Mouse (Mus musculus): ENCODE results near the gene Clca3a2. TPM values are rescaled to one million over a fixed set of nuclear protein-coding genes. Genes with fewer than 3 reads are reported as not detected.
"Not testable (repeated sequence)": the region's sequence is repeated elsewhere in the genome, so short reads cannot be mapped to it uniquely, and the experiment has no call there.

The Clca3a2 gene
- total RNA-seq, 2 experiments from 2014 or later = not detected

DNA sequence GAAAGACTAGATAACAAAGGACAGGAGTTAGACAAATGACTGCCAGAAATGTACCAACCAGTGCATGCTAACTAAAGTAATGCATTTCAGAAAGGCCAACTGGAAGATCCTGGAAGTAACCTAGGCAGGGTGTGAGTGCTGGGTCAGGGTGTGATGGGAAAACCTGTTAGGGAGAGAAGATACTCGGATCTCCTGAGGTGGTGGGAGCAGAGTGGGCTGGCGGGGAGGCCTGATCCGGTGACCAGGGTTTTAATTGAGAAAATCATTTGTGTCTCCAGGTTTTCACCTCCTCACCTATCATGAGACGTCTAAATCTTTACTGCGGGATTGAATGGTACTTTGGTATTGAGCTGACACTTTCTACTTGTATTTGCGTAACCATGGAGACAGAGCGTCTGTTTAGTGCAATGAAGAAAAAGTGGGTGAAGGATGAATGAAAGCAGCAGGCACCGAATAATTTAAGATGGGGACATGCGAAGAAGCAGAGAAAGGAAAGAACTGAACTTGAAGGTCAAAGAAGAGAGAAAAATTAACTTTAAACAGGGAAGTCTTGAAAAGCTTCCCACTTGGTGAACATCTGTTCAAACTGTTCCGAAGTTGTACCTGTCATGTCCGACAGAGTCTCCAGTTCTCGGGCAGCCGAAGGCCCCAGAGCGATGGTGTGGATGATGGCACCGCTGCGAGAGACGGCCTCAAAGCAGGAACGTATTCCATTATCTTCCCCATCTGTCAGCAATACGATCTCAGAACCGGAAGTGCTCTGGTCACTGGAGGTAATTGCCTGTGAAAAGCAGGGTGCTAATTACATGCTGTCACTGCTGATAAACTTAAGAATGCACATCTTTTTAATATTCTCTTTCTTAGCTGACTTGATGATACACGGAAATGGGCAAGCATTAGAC, 70.0 kb downstream of the Clca3a2 start:
- ATAC-seq (replicated peaks; ENCODE audit: poor library complexity) = peak; percentile 50

- ATAC-seq (replicated peaks; ENCODE audit: poor library complexity) = not testable (repeated sequence)
Measured at GRCm38 (mm10) chr3:144747706-144748105, 71.6 kb downstream of the Clca3a2 start.

Other genes with a start within 250 kb of the Clca3a2 start
- gene Hs2st1, start 249.3 kb downstream of the Clca3a2 start, total RNA-seq (2015) = 14.2 and 15.7 TPM in 2 replicates
- 11.8 and 14.7 TPM in 2 replicates for gene Hs2st1, start 249.3 kb downstream of the Clca3a2 start, total RNA-seq (2017)
- 542 and 574 TPM in 2 replicates for gene Selenof, start 249.2 kb downstream of the Clca3a2 start, total RNA-seq (2015)
- gene Selenof, start 249.2 kb downstream of the Clca3a2 start, total RNA-seq (2017) = 723 and 819 TPM in 2 replicates
- gene Sh3glb1, start 99.2 kb downstream of the Clca3a2 start, total RNA-seq (2015) = 54.3 and 70.0 TPM in 2 replicates
- 25.5 and 30.3 TPM in 2 replicates for gene Sh3glb1, start 99.2 kb downstream of the Clca3a2 start, total RNA-seq (2017)
- gene Clca3a1, start 58.5 kb downstream of the Clca3a2 start, total RNA-seq (2015) = 1.7 and 2.0 TPM in 2 replicates
- 0.92 and 2.3 TPM in 2 replicates for gene Clca3a1, start 58.5 kb downstream of the Clca3a2 start, total RNA-seq (2017)
- not detected in 2 replicates for gene Clca3b, start 29.9 kb upstream of the Clca3a2 start, total RNA-seq (2015)
- gene Clca3b, start 29.9 kb upstream of the Clca3a2 start, total RNA-seq (2017) = not detected in 2 replicates
- gene Clca4b, start 113.0 kb upstream of the Clca3a2 start, total RNA-seq (2015) = not detected in 2 replicates
- gene Clca4b, start 113.0 kb upstream of the Clca3a2 start, total RNA-seq (2017) = not detected in 2 replicates
- gene Clca4a, start 155.6 kb upstream of the Clca3a2 start, total RNA-seq (2015) = not detected in 2 replicates
- gene Clca4a, start 155.6 kb upstream of the Clca3a2 start, total RNA-seq (2017) = not detected in 2 replicates
- not detected in 2 replicates for gene Clca1, start 213.3 kb upstream of the Clca3a2 start, total RNA-seq (2015)
- gene Clca1, start 213.3 kb upstream of the Clca3a2 start, total RNA-seq (2017) = not detected in 2 replicates

All from megakaryocyte progenitor cell, adult 5-6 weeks (primary cell).